Mouse (Mus musculus): ENCODE measurements around the gene Krtcap2. TPM values are rescaled to one million over a fixed set of nuclear protein-coding genes. Genes with fewer than 3 reads are reported as not detected.

Krtcap2 gene
- polyA plus RNA-seq, 1 experiment from 2014 or later = 205 TPM

- Histone ChIP-seq H3K9me3 (no peaks in the 10 kb centered on the region), H3K4me3 (replicated peaks) (no peak overlapping the region), H3K4me2 (replicated peaks) (no peak overlapping the region), H3K36me3 (no peaks in the 10 kb centered on the region), H3K27me3 (peaks cover 6% of the 10 kb centered on the region; the same call in 1 of the 2 replicates), H3K9ac (replicated peaks) (no peak overlapping the region), H3K27ac (no peak overlapping the region), H3K4me1 (replicated peaks) (peaks cover 6% of the 10 kb centered on the region)
- ATAC-seq = no peak
- 82% methylated on average over 5 of the region's 5 CpGs for WGBS
Measured at GRCm38 (mm10) chr3:89256177-89256576, 10.4 kb downstream of the Krtcap2 start.

- 66% methylated on average over 7 of the region's 7 CpGs for WGBS
- Histone ChIP-seq H3K4me2 (replicated peaks) (no peak within 1 kb of the TSS), H3K4me3 (replicated peaks) (no peak within 1 kb of the TSS), H3K27ac (no peak within 1 kb of the TSS), H3K4me1 (replicated peaks) (no peaks in the 10 kb centered on the region), H3K9me3 (no peaks in the 10 kb centered on the region), H3K36me3 (no peaks in the 10 kb centered on the region), H3K9ac (replicated peaks) (no peak within 1 kb of the TSS), H3K27me3 (peaks cover 3% of the 10 kb centered on the region; the same call in 1 of the 2 replicates)
- no peak for ATAC-seq
Measured at GRCm38 (mm10) chr3:89259076-89259475, 13.3 kb downstream of the Krtcap2 start, which contains the start of gene Dpm3. Gene Dpm3 (plus strand): TSS chr3:89259358.

GRCm38 (mm10) chr3:89260211-89260610, 14.4 kb downstream of the Krtcap2 start:
- Histone ChIP-seq H3K27me3 (peaks cover 3% of the 10 kb centered on the region; the same call in 1 of the 2 replicates), H3K4me2 (replicated peaks) (no peak overlapping the region)
- 47% methylated on average over 3 of the region's 3 CpGs for WGBS

GRCm38 (mm10) chr3:89262417-89262816, 16.7 kb downstream of the Krtcap2 start:
- no peaks in the 10 kb centered on the region for H3K36me3 ChIP-seq
- H3K4me2 ChIP-seq (replicated peaks) = no peak overlapping the region
- H3K4me1 ChIP-seq (replicated peaks) = peaks cover 12% of the 10 kb centered on the region
- H3K27ac ChIP-seq = no peak overlapping the region
- WGBS = 78% methylated on average over 10 of the region's 10 CpGs
- H3K9me3 ChIP-seq = no peaks in the 10 kb centered on the region
- peaks cover 3% of the 10 kb centered on the region; the same call in 1 of the 2 replicates for H3K27me3 ChIP-seq
- no peak for ATAC-seq
- H3K9ac ChIP-seq (replicated peaks) = no peak overlapping the region
- no peak overlapping the region for H3K4me3 ChIP-seq (replicated peaks)

More at GRCm38 (mm10) chr3:89260211-89260610, 14.4 kb downstream of the Krtcap2 start:
- H3K4me1 ChIP-seq (replicated peaks) = no peaks in the 10 kb centered on the region
- no peak overlapping the region for H3K4me3 ChIP-seq (replicated peaks)
- no peak for ATAC-seq
- H3K27ac ChIP-seq = no peak overlapping the region
- no peak overlapping the region for H3K9ac ChIP-seq (replicated peaks)
- H3K9me3 ChIP-seq = no peaks in the 10 kb centered on the region
- no peaks in the 10 kb centered on the region for H3K36me3 ChIP-seq

GRCm38 (mm10) chr3:89266439-89266893, 20.7 kb downstream of the Krtcap2 start:
- under 1% methylated on average over 20 of the region's 20 CpGs for WGBS
- Histone ChIP-seq H3K27me3 (no peaks in the 10 kb centered on the region), H3K9ac (replicated peaks) (peak overlapping the region; percentile 84), H3K27ac (peak overlapping the region; percentile 76), H3K4me1 (replicated peaks) (peaks cover 40% of the 10 kb centered on the region), H3K36me3 (no peaks in the 10 kb centered on the region), H3K9me3 (no peaks in the 10 kb centered on the region), H3K4me2 (replicated peaks) (peak overlapping the region; percentile 82), H3K4me3 (replicated peaks) (peak overlapping the region; percentile 64)
- ATAC-seq = peak; percentile 93

- no peak for ATAC-seq
- no peaks in the 10 kb centered on the region for H3K36me3 ChIP-seq
- no peak overlapping the region for H3K27ac ChIP-seq
- H3K27me3 ChIP-seq = no peaks in the 10 kb centered on the region
- H3K4me3 ChIP-seq (replicated peaks) = no peak overlapping the region
- no peaks in the 10 kb centered on the region for H3K9me3 ChIP-seq
- peaks cover 40% of the 10 kb centered on the region for H3K4me1 ChIP-seq (replicated peaks)
- no peak overlapping the region for H3K9ac ChIP-seq (replicated peaks)
- WGBS = 46% methylated on average over 8 of the region's 8 CpGs
- H3K4me2 ChIP-seq (replicated peaks) = 0 out of 2 replicates have a peak overlapping the region, but pooled peaks have one; percentile 11
Measured at GRCm38 (mm10) chr3:89268916-89269315, 23.1 kb downstream of the Krtcap2 start.

- H3K4me2 ChIP-seq (replicated peaks) = peak within 1 kb of the TSS; percentile 74
- no peaks in the 10 kb centered on the region for H3K27me3 ChIP-seq
- peak within 1 kb of the TSS; percentile 52 for H3K4me3 ChIP-seq (replicated peaks)
- peak; percentile 62 for ATAC-seq
- H3K9ac ChIP-seq (replicated peaks) = peak within 1 kb of the TSS; percentile 78
- H3K36me3 ChIP-seq = no peaks in the 10 kb centered on the region
- H3K27ac ChIP-seq = peak within 1 kb of the TSS; percentile 63
- H3K4me1 ChIP-seq (replicated peaks) = peaks cover 40% of the 10 kb centered on the region
- H3K9me3 ChIP-seq = no peaks in the 10 kb centered on the region
- WGBS = 4% methylated on average over 39 of the region's 39 CpGs
Measured at GRCm38 (mm10) chr3:89270051-89270755, 24.4 kb downstream of the Krtcap2 start, which contains the start of gene Slc50a1. Gene Slc50a1 (minus strand): TSS chr3:89270570.

GRCm38 (mm10) chr3:89270891-89271290, 25.1 kb downstream of the Krtcap2 start:
- peak overlapping the region; percentile 52 for H3K4me3 ChIP-seq (replicated peaks)
- peak overlapping the region; percentile 63; the same call in 1 of the 2 replicates for H3K27ac ChIP-seq
- ATAC-seq = no peak
- no peaks in the 10 kb centered on the region for H3K36me3 ChIP-seq
- H3K4me2 ChIP-seq (replicated peaks) = peak overlapping the region; percentile 74
- no peaks in the 10 kb centered on the region for H3K27me3 ChIP-seq
- WGBS = 70% methylated on average over 6 of the region's 6 CpGs
- peak overlapping the region; percentile 78; the same call in 1 of the 2 replicates for H3K9ac ChIP-seq (replicated peaks)
- peaks cover 38% of the 10 kb centered on the region for H3K4me1 ChIP-seq (replicated peaks)
- H3K9me3 ChIP-seq = no peaks in the 10 kb centered on the region

GRCm38 (mm10) chr3:89271760-89272159, 26.0 kb downstream of the Krtcap2 start:
- H3K9ac ChIP-seq (replicated peaks) = no peak overlapping the region
- 63% methylated on average over 6 of the region's 6 CpGs for WGBS
- peaks cover 7% of the 10 kb centered on the region for H3K27me3 ChIP-seq
- no peak for ATAC-seq
- H3K4me1 ChIP-seq (replicated peaks) = peaks cover 34% of the 10 kb centered on the region
- no peaks in the 10 kb centered on the region for H3K36me3 ChIP-seq
- no peak overlapping the region for H3K27ac ChIP-seq
- H3K9me3 ChIP-seq = no peaks in the 10 kb centered on the region
- no peak overlapping the region for H3K4me3 ChIP-seq (replicated peaks)
- no peak overlapping the region for H3K4me2 ChIP-seq (replicated peaks)

- ATAC-seq = no peak
- H3K9me3 ChIP-seq = no peaks in the 10 kb centered on the region
- no peak overlapping the region for H3K4me2 ChIP-seq (replicated peaks)
- no peak overlapping the region for H3K4me3 ChIP-seq (replicated peaks)
- no peak overlapping the region for H3K27ac ChIP-seq
- WGBS = 91% methylated on average over 13 of the region's 13 CpGs
- peaks cover 23% of the 10 kb centered on the region for H3K4me1 ChIP-seq (replicated peaks)
- H3K27me3 ChIP-seq = peaks cover 47% of the 10 kb centered on the region
- no peak overlapping the region for H3K9ac ChIP-seq (replicated peaks)
- no peaks in the 10 kb centered on the region for H3K36me3 ChIP-seq
Measured at GRCm38 (mm10) chr3:89276061-89276460, 30.3 kb downstream of the Krtcap2 start.

- no peak overlapping the region for H3K27ac ChIP-seq
- peaks cover 55% of the 10 kb centered on the region for H3K27me3 ChIP-seq
- 61% methylated on average over 14 of the region's 14 CpGs for WGBS
- peak overlapping the region; percentile 82; the same call in 1 of the 2 replicates for H3K4me2 ChIP-seq (replicated peaks)
- H3K4me1 ChIP-seq (replicated peaks) = peaks cover 33% of the 10 kb centered on the region
- H3K4me3 ChIP-seq (replicated peaks) = 0 out of 2 replicates have a peak overlapping the region, but pooled peaks have one; percentile 2
- H3K36me3 ChIP-seq = no peaks in the 10 kb centered on the region
- H3K9me3 ChIP-seq = no peaks in the 10 kb centered on the region
- no peak for ATAC-seq
- H3K9ac ChIP-seq (replicated peaks) = 0 out of 2 replicates have a peak overlapping the region, but pooled peaks have one; percentile 32
Measured at GRCm38 (mm10) chr3:89277281-89278021, 31.7 kb downstream of the Krtcap2 start.

GRCm38 (mm10) chr3:89278107-89278506, 32.3 kb downstream of the Krtcap2 start:
- 76% methylated on average over 7 of the region's 7 CpGs for WGBS
- no peaks in the 10 kb centered on the region for H3K9me3 ChIP-seq
- no peak overlapping the region for H3K9ac ChIP-seq (replicated peaks)
- peak overlapping the region; percentile 82 for H3K4me2 ChIP-seq (replicated peaks)
- ATAC-seq = no peak
- peaks cover 55% of the 10 kb centered on the region for H3K27me3 ChIP-seq
- H3K27ac ChIP-seq = no peak overlapping the region
- H3K36me3 ChIP-seq = no peaks in the 10 kb centered on the region
- peaks cover 33% of the 10 kb centered on the region for H3K4me1 ChIP-seq (replicated peaks)
- H3K4me3 ChIP-seq (replicated peaks) = 0 out of 2 replicates have a peak overlapping the region, but pooled peaks have one; percentile 2

Data from midbrain, embryonic 13.5 days (tissue).